Mouse (Mus musculus): ENCODE measurements around the gene Ccdc175. TPM values are rescaled to one million over a fixed set of nuclear protein-coding genes. Genes with fewer than 3 reads are reported as not detected.

Ccdc175 gene
- not detected in 2 replicates for total RNA-seq (2021)
- long read RNA-seq, experiment 1 = 0 reads
- long read RNA-seq, experiment 2, partial matches to known transcripts = 0 of 1 reads
- long read RNA-seq, experiment 2, other reads (novel, unspliced or antisense) = 1 of 1 reads

DNA sequence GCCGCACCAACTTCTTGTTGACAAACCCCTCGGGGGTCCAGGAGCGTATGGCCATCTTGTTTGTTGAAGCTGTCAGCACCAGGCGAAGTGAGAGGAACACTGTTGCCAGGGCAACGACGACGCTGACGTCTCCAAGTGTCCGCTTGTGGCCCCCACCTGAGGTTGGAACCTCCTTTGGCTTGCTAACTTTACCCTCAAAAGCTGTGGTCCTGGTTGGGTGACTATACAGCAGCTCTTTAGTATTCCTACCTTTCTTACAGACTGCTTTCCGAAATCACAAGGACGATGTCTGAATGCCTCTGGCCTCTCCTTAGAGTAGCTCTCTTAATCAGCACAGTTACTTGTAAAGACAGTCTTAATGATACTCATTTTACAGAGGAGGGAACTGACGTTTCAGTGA is at the start of gene Ccdc175:
Gene Ccdc175, minus strand, starts transcription at position 101 of the 400 bp plus-strand sequence.
- no peak for DNase-seq

DNA sequence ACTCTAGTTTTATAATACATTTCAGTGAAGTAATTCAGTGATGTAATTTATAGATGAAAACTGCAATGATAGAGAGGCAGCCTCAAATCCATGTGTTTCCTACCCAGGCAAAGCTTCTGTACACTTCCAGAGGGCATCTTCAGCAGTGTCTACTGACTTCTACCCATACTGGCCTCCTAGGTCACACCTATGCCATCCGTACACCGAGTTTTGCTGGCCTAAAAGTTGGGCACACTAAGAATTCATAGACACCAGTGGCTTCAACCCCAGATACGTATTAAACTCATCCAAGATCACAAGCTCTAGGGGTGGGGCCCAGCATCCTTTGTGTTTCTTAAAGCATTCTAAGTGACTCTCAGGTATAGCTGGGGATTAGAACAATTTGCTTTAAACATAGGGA is 49.3 kb upstream of the Ccdc175 start:
- DNase-seq = no peak

- no peak for DNase-seq
These were observed 48.3 kb upstream of the Ccdc175 start for GRCm38 (mm10) chr12:72232826-72233790.

DNA sequence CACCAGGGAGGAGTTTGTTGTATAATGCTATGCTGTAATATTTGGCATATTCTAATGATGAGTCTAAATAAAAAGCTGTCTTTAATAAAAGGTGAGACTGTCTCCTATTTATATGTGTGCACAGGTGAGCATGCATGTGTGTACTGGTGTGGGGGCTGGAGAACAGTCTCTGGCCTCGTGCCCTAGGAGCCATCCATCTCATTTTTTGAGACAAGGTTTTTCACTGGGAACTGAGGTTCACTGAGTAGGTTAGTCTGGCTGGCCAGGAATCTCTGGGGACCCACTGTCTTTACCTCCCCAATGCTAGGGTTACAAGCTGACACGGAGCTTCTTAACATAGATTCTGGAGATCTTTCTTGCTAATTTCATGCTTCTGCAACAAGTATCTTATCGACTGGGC is 47.3 kb upstream of the Ccdc175 start:
- no peak for DNase-seq

DNA sequence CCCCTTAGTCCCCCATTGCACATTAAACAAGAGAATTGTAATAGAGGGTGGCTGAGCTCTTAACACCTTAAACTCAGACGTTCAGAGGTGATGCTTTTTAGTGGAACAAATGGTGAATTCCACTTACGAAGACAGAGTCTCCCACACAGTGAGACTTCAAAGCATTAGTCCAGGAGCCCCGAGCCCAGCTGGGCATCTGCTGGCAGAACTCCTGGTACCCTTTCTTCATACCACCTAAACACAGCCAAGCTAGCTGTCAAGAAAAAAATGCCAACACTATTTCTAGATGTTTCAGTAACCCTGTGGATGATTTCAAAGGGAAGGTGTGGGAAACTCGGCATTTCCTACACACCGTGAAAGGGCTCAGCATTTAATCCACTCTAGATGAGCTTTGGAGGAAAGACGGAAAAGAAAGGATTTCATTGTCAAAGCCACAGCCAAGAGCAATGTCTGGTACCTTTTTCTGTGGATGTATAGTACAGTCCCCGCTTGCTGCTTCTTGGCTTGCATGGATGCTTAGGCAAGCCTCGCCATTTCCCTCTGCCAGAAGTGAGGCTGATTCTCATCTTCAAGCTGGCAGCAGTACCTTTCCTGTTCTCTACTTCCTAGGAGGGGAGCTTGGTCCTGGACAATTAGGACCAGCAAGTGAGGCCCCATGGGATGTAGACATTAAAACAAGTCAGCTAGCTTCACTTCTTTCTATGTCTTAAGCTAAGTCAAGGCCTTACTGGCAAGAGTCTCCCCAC is 44.8 kb upstream of the Ccdc175 start:
- no peak for DNase-seq

DNA sequence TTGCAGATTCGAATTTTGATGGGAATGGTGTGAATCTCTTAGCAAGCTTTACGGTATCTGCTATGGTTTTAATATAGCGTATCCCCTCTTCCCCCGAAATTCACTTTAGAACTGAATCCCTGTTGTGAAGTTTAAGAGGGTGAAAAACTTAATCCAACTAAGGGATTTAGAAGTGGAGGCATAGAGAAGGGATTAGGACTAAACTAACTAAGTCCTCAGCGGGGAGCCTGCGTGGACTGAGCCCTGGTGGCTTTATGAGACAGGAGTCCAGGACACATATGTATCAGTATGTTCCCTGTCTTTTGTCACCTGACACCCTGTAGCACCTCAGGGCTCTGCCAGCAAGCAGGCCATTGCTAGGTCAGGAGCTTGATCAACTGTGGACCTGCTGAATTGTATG is 42.9 kb upstream of the Ccdc175 start:
- no peak for DNase-seq

- no peak for DNase-seq
These were observed 40.5 kb upstream of the Ccdc175 start for GRCm38 (mm10) chr12:72225371-72225770.

GRCm38 (mm10) chr12:72223557-72224102 is 38.8 kb upstream of the Ccdc175 start:
- DNase-seq = no peak

GRCm38 (mm10) chr12:72213554-72213953 is 28.7 kb upstream of the Ccdc175 start:
- no peak for DNase-seq

DNA sequence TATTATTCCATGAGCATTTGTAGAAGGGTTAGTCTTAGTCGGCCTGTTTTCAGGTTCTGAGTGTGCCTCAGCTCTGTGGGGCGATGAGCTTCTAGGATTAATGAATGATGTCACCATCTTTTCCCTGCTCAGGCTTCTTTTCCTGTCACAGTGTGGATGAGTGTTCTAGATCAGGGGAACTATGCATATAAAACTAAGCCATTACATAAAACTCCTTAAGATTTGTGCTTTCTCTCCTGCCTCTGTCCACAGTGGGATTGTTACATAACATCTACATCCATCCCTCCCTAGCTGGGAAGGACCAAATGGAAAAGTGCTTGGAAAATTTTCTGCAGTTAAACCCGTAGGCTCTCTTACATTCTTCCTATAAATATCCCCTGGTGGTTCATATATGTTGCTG is 16.0 kb upstream of the Ccdc175 start:
- DNase-seq = no peak

DNA sequence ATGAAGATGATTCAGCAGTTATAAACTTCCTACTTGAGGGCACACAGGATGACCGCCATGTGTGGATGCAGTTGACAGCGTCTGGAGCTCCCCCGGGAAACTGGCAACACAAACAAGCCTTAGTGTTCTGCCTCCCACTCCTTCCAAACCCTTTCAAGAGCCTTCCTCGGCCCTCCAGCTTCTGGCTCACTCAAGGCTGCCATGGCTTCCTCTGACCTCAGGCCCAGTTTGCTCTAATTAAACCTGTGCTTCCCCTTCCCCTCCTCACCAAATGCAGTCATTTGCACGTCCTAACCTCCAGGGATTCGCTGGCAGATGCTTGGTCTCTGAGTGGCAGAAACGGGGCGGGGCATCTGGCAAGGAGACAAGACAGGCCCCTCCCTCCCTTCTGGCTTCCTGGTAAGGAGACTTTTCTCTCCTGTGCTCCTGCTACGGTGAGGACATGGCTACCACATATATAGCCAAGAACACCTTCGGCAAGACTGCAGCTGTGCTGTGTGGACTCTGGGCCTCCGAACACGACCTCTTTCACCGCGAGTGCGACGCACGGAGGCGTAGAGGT is 13.2 kb upstream of the Ccdc175 start:
- DNase-seq = peak; percentile 31

DNA sequence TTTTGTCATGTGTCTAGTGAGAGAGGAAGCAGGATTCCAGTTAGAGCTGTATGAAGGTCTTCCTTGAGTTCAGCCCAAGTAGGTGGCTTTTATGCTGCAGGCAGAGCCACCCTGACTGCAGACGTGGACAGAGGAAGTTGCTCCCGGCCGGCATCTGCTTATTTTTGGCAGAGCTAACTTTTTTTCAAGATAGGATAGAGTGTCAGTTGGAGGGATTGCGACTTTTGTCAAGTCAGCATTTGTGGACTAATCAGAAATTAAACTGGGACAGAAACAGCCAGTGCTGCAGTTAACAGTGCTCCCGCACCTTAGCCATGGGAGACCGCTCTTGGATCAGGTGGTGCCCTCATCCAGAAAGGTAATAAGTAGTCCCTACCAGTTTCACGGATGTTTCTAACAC is 12.6 kb upstream of the Ccdc175 start:
- no peak for DNase-seq

GRCm38 (mm10) chr12:72179561-72179960 is 5.3 kb downstream of the Ccdc175 start:
- no peak for DNase-seq

DNA sequence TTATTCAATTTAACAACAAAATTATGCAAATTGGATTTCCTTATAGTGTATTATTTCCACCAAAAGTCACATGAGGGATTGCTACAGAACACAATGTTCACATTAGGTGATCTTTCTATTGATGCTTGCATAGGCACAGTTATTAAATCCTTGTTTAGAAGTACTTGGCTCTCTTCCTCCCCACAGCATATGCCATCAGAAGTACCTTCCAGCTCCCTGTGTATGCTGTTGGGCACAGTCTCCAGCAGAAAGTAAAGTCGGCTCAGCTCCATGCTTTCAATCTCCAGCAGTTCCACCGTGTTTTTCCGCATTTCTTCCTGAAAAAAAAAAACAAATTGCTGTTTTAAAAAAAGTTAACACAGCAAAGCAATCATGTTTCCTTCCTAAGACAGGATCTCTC is 6.5 kb downstream of the Ccdc175 start:
- DNase-seq = no peak

DNA sequence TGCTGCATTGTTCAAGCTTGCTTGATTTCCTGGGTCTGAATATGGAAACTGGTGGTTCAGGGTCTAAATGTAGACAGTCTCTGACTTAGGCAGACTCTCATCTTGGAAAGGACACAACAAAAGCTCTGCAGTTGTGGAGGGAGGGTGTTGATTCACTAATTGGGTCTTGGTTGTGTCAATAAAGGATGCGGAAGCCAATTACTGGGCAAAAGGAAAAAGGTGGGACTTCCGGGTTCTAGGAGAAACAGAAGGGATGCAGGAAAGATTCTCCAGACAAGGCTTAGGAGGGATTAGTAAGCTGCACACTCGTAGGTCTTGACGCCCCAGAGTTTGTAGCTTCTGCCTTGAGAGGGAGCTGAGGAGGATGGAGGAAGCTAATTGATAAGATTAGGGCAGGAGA is 26.4 kb downstream of the Ccdc175 start:
- DNase-seq = no peak

- DNase-seq = no peak
These were observed 34.0 kb downstream of the Ccdc175 start for GRCm38 (mm10) chr12:72150786-72151185.

- no peak for DNase-seq
These were observed 55.6 kb downstream of the Ccdc175 start for GRCm38 (mm10) chr12:72129203-72129602.

GRCm38 (mm10) chr12:72115686-72116345 is 69.0 kb downstream of the Ccdc175 start:
- no peak for DNase-seq

GRCm38 (mm10) chr12:72115126-72115525 is 69.7 kb downstream of the Ccdc175 start:
- no peak for DNase-seq

DNA sequence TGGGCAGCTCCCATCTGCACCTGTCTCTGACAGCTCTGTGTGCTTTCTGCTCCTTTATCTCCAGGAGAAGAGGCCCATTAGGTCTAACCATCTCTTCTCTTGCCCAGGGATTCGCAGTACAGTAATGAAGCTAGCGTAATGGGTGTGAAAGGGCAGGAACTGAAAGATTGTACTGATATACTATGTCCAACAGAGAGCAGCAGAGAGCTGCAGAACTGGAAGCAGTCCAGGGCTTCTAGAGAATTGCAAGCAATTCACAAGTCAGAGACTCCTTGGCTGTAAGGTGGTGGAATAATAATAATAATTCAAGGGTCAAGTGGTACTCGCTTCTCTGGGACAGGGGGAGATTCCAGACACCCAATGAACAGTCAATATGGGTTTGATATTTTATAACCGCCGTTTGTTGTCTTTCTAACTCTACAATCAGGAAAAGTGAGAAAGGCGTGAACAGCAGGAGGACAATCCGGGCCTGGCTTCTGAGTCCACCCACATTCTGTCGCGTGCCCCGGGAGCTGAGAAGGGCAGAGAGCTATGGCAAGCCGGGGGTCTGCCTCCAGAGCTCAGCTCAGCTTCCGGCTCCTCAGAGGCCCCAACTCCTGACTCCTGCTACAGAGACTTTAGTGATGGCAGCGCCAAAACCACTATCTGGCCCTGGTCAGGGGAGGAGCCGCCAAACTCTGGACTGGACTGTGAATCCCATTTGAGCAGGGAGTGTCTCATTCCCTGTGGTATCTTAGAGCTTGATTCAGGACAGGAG is 80.1 kb downstream of the Ccdc175 start:
- DNase-seq = peak; percentile 75

DNA sequence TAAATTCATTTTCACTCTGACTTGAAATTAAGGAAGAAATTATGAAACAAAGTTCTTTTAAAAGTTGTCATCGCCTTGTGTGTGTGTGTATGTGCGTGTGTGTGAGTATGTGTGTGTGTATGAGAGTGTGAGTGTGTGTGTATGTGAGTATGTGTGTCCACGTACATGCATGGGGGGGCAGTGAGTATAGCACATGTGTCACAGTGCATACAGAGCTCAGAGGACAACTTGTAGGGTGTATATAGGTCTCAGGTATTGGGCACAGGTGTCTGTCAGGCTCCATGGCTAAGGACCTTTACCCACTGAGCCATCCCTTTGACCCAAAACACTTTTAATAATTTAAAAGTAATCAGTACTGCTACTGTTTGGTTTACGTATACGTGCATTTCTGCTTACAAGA is 80.8 kb downstream of the Ccdc175 start:
- DNase-seq = no peak

Measured in adrenal gland, postnatal 14 days (tissue).